Mouse (Mus musculus): ENCODE data around the gene Btg2.

The Btg2 gene

DNA sequence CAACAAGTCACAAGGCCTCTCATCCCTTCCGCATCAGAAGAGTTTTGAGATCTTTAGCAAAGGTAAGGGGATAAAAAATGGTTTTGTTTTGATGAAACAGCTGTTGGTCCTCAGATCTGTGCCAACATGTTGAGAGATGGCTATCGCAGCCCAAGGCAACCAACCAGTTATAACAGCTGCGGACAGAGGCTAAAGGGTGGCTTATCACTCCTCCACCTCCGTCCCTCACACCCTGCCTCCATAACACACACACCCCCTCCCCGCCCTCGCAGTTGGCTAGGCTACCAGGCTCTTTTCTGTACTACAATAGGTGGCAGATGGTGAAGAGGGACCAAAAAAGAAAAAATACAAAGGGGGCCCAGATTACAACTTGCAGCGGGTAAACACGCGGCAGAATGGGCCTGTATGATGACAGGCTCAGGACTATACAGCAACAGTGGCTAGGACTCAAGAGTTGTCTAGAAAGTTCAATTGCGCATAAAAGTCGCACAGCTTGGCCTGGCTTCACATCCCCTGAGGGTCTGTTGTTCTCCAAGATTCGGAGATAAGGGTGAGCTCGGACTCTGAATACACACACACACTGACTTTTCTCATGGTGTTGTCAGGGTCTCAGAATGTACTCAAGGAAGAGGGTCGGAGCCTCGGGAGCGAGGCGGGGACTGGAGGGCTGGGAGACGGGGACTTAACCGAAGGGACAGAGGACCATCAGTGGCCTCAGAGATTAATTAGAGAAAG is 692 bp downstream of the Btg2 start:
- no peak for DNase-seq (ENCODE audit: low spot score in 2 of 2)

DNA sequence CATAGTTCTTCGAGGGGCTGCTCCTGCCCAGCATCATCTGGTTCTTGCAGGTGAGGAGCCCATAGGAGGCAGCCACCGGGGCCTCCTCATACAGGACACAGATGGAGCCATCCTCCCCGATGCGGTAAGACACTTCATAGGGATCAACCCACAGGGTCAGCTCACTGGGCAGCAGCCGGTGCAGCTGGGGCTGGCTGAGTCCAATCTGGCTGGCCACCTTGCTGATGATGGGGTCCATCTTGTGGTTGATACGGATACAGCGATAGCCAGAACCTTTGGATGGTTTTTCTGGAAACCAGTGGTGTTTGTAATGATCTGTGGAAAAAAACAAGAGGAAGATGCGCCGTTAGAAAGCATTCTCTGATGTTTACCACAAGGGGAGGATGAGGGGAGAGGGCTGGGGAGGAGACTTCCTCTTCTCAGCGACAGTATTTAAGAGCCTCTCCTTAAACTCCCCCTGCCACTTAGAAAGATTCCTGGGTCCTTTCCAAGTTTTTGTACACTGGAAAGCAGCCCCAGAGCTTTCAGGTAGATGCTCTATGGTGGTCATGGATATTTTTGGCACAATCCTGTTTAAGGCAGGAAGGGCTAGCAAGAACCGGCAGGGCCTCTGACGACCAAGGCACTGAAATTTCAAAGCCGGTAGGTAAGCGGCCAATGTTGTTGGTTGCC is 1.4 kb downstream of the Btg2 start:
- DNase-seq (ENCODE audit: low spot score in 2 of 2): no peak

DNA sequence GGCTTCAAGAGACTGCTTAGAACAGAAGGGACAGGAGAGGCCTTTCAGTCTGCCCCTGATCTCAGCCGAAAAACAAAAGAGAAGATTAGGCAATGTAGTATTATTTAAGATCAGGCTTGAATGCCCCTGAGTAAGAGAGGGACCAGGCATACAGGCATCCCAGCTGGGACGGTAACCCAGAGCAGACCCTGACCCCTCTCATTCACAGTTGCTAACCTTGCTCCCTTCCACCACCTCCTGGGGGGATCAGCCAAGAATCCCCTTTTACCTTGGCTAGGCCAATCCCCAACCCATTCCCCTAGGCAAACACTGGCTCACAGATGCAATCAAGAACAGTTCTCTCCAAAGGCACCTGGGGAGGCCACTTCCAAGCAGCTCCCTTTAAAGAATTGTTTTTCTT is 2.1 kb downstream of the Btg2 start:
- DNase-seq (ENCODE audit: low spot score in 2 of 2): no peak

DNA sequence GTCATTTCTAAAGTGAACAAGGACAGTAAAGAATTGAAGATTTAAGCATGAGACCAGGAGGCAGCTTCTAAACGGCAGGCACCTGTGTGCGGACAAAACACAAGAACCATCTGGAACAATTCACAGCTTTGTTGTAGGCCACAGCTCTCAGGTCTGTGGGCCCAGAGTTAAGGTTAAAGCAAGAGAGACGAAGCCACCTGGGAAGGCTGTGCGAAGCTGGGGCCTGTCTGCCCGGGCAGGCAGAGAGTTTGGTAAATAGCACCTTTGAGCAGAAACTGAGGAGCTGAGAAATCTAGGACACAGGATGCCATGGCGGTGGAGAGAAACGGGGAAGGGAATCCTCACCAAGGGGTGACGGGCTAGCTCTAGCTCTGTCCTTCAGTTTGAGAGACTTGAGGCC is 3.4 kb downstream of the Btg2 start:
- no peak for DNase-seq (ENCODE audit: low spot score in 2 of 2)

DNA sequence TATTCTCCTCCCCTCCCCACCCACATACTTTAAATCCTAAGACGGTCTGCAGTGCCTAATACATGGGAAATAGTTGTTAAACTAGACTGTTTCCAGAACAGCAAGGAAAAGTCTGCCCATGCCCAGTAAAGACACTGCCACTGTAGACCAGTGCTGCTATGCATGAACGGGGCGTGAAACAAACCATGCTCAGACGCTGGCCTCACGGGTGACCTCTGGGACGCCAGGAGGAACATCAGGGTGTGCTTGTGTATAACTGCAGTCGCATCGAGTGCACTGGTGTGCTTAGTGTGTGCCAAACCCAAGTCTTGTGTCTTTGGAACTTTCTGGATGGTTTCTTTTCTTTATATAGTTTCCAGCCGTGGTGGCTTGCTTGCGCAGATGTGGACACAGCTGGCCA is 4.3 kb downstream of the Btg2 start:
- DNase-seq (ENCODE audit: low spot score in 2 of 2): no peak

DNA sequence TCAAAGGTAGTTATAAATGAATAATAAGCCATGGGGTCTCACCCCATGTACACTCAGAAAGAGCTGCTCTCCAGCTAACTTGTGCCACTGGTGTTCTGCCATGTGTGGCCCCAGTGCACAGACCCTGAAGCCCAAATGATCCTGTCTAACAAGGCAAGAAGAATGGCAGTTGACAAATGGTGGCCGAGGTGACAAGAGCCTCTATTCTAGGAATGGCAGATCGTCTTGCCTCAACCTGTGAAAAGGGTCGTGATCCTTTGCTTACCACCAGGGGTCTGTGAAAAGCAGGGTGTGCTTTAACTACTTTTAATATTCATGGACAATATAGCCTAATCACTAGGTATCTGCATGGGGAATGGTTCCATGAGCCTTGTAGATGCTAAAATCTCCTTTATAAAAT is 4.7 kb downstream of the Btg2 start:
- no peak for DNase-seq (ENCODE audit: low spot score in 2 of 2)

DNA sequence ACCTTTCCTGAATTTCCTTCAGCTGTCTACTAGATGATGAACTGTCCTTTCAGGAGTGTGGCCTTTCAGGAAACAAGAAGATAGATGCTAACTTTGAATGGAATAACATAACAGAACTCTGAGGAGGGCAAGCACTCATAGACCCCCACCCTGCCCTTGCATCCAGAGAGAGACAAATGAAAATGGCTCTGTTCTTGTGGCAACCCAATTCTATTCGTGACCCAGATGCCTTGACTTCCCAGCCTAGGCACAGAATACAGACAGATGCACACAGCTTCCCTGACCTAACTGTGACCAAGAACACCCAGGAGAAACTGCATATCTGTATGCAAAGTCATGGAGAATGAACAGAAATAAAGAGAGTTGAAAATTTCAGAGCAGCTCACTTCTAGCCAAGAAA is 5.3 kb downstream of the Btg2 start:
- no peak for DNase-seq (ENCODE audit: low spot score in 2 of 2)

DNA sequence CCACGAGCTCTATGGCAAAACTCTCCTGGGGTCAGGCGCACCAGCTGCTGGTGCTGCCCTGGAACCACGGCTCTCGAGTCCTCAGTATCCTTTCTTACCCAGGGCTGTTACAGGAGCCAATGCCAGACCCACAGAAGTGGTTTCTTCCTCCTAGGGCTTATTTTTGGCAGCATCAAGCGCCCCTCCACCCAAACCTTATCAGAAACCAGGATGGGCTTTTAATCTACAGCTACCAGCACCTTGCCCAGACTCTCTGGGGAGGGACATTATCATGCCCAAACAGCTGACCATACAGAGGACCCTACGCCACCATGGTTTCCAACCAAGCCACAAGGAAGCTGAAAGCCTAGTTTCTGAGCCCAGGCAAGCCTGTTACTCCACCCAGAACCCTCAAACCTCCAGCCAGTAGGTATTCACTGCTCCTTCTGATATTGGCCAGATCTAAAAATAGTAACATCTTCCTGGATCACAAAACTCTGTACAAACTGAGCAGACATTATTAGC is 5.8 kb downstream of the Btg2 start:
- DNase-seq (ENCODE audit: low spot score in 2 of 2): no peak

DNA sequence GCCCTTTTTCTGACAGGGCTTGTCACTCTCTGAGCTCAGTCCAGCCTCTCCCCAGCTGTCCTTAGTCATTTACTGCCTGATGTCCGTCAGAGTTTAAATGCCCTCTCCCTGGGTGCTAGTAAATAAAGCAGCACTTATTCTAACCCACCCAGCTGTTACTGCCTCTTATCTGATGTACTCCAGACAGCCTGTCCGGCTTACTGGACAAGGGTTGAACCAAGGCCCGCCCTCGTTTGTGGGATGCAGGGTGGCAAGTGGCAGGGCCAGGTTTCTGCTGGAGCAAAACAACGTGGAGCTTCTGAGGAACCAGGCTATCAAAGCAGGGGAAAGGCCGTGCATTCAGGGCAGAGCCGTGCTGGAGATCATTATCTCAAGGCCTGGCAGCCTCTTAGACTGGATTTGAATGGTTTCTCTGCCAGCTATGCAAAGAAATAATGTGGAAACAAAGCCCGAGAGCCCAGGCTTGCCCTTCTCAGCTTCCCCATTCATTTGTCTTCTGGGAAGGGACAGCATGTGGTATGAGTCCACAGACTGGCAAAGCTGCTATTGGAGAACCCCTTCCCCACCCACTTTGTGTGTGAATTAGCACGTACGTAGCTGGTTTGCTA is 7.4 kb downstream of the Btg2 start:
- DNase-seq (ENCODE audit: low spot score in 2 of 2): no peak

DNA sequence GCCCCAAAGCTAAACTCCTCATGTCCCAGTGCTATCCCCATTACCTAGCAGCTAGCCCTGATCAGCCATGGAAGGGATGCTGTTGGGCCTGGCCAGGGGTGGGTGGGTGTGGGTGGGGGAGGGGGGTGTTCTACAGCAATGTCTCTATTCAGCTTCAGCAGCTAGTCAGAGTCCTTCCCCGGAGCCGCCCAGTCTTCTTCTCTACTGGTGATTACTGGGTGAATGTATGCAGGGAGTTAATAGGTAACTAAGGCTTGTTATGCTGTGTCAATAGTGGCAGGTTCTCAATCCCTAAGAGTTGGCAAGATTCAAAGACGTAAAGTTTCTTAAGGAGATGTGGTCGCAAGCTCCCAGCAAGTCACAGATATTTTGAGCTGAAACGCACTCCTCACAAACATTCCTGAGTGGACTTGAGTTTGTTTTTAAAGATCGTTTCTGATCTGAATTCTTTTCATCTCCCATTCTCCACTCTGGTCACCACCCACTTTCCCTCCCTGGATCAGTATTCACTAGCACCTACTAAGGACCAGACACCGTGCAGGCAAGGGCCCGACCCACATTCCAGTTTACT is 8.7 kb downstream of the Btg2 start:
- no peak for DNase-seq (ENCODE audit: low spot score in 2 of 2)

DNA sequence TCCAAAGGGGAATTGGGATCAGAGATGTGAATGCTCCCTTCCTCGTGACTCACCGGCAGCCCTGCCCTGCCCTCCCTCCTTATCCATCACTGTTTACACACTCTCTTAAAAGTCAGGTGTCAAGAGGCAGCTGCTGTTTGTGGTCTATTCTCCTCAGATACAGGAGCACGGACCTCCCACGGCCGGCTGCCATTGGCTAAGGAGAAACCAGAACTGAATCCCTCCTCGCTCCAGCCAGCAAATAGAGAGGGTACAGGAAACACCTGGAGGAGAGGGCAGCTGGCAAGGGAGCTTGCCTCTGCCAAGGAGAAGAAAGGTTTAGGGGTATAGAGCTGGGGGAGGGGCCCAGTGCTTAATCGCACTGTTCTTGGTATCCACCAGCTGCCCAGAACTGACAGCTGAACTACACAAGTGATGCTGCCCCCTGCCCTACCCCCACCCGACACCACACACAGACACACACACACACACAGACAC is 11.7 kb downstream of the Btg2 start:
- peak in 1 of 2 experiments; percentile 55 for DNase-seq (ENCODE audit: low spot score in 2 of 2)

DNA sequence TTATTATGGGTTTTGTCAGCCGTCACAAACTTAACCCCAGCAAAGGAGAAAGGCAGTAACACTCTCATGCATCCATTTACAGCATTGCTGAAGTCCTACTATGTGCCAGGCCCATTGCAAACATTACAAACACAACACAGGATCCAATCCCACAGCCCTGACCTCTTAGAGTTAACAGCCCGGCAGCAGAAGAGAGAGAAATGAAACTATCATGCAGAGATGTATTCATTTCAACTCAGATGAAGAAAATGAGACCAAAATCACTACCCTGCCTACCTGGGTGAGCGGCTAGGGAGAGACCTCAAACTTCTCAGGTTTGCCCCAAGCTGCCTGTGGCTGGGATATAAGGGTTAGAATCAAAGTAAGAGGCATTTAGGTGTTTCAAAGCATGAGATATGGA is 12.4 kb downstream of the Btg2 start:
- DNase-seq (ENCODE audit: low spot score in 2 of 2): no peak

DNA sequence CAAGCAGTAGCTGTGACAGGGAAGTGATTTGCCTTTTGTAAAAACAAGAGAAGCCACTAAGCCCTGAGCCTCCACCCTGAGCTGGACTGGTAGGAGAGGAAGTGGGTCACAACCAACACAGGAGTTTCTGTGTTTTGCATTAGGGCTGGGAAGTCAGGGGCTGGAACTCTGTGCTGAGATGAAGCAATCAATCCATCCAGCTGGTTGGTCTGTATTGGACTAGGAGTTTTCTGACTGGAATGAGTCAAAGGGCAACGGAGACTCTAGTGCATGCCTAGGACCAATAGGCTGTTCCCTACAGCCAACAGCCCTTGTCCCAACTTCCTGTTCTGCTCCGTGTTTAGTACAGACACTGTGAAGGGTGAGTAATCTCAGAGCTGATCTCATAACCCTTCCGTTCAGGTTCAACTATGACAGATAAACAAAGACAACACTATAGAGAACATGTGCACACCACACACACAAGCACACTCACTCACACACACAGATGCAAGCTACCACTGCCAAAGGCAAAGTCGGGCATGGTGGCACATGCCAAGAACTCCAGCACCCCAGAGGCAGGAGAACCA is 13.6 kb downstream of the Btg2 start:
- no peak for DNase-seq (ENCODE audit: low spot score in 2 of 2)

DNA sequence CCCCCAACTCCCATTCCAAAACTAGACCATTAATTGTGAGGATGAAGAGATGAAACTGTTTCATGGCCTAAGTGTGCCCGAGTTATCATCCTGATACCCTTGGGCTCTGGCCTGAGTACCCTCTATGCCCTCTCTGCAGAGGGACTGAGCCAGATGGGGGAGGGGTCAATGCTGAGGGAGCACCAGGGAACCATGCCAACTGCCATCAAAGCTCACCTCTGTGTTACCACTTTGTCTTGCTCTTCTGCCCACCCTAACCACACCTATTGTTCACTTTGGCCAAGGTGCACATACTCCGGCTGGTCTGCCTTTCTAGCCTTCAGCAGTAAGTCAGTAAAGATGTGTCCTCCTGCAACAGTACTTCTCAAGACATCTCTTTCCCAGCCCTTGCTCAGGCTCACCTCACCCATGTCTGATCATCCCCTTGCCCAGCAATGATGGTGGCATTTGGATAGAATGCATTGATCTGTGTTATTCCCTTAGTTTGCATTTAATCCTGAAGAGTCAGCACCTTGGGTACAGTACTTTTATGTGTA is 14.6 kb downstream of the Btg2 start:
- no peak for DNase-seq (ENCODE audit: low spot score in 2 of 2)

DNA sequence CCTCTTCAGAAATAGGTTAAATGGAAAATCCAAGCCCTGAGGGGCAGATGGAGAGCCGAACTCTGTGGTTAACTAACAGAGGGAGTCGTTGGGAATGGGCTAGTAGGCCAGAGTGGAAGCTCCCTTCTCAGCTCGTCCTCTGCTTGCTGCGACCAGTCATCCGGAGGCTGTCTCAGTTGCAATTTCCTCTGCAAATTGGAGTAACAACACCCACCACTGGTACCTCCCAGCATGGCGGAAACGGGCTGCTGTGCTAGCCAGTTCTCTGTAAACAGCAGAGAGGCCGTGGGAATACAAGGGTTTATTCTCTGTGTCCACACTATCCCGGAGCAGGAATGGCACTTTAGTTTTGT is 15.2 kb downstream of the Btg2 start:
- DNase-seq (ENCODE audit: low spot score in 2 of 2): no peak

DNA sequence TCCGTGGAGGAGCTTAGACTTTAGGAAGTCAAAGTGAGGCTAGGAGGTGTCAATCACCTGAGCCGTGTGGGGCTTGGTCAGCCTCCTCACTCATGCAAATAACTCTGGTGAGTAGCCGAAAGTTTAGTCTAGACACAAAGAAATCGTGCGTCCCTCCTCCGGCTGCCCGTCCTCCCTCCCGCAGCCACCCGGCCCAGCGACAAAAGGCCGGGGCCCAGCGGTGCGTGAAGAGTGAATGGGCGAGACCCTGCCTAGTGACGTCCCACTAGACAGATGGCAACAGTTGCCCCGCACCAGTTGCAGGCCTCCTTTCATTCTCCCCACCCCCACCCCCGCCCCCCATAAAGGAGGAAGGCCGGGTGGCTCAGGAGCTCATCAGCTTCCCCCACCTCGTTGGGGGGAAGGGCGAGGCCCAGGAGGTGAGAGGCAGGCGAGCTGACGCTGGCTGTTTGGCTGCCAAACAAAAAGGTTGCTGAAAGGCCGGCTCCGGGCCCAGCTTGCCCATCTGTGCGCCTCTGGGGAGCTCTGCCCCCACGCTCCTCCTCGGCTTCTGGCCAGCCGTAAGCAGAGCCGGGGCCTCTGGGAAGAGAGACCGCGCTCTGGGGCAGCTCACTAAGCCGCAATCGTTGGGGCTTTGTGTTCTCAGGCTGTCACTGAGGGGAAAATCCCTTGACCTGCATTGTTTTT is 15.7 kb downstream of the Btg2 start:
- DNase-seq (ENCODE audit: low spot score in 2 of 2): peak; percentile 49 to 67

DNA sequence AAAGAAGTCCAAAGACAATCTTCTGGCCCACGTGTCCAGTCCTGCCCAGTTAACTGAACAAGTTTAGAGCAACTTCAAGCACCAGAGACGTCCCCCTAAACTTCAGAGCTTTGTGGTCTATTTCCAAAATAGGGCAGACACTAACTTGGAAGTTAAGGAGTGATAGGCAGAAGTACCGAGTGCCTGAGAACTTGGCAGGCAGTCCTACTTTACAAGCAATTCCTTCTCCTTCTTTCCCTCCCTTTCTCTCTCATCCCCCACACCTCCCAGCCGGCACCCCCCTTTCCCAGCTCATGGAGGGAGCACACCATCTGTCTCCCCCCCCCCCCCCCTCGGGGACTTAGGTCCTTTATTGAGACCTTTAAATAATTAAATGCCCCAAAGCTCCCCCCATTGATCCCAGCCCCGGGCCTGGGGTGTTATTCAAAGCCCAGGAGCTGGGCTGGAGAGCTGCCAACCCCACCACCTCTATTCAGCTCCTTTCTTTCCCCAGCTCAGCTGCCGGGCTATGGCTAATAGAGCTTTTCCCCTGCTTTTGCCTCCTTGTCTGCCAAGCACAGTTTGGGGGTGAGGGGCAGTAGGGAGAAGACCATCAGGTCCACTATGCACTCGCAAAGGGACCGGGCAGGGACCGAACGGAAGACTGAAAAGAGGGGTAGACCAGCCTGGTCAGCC is 16.4 kb downstream of the Btg2 start:
- DNase-seq (ENCODE audit: low spot score in 2 of 2): peak in 1 of 2 experiments; percentile 47

DNA sequence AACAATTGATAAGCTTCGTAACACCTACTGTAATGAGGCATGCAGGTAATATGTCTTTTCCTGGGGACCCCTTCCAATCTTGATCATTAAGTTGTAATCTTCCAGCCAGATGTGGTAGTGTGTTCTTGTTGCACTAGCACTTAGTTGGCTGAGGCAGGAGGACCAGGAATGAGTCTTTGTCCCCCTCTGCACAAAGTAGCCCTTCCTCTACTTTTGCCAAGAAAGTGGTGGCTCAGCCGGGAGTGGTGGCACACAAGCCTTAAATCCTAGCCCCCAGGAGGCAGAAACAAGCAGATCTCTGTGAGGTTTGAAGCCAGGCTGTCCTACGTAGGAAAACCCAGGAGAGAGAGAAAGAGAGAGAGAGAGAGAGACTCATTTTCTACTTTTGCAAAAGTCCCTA is 17.0 kb downstream of the Btg2 start:
- DNase-seq (ENCODE audit: low spot score in 2 of 2): no peak

DNA sequence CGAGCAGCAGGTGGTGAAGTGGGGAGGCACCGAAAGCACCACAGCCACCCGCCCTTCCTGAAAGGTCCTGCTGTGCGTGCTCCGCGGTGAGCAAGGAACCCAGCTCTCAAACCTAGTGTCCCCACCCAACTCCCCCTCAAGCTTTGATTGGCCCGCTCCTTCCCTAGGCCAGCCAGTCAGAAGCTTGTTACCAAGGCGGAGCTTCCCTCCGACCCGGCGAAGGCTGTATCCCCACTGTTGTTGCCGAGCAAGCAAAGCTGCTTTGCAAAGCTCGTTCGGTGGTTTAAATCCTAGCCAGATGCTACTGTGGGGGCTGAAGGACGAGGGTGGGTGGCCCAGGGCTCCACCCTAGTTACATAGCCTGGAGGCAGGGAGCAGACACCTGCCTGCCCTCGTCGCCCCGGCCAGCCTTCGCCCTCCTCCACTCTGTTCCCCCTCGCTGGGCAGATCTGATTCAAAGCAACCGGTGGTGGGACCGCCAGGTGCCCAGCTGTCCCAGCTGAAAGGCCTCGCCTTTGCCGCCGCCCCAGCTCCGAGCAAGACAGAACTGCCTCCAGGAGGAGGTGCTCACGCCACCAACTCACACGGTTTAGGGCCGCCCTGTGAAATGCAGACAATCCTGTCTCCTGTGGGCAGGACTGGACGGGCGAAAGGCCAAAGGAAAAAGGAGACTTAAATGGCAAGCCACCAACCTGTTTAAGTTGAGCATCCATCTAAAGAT is 17.9 kb downstream of the Btg2 start:
- DNase-seq (ENCODE audit: low spot score in 2 of 2): peak; percentile 89 to 90

Data from frontal cortex, postnatal 10 days (tissue).